Mouse (Mus musculus): ENCODE results near the gene Prr12.
"Not testable (repeated sequence)": the region's sequence is repeated elsewhere in the genome, so short reads cannot be mapped to it uniquely, and the experiment has no call there.

Gene Prr12

DNA sequence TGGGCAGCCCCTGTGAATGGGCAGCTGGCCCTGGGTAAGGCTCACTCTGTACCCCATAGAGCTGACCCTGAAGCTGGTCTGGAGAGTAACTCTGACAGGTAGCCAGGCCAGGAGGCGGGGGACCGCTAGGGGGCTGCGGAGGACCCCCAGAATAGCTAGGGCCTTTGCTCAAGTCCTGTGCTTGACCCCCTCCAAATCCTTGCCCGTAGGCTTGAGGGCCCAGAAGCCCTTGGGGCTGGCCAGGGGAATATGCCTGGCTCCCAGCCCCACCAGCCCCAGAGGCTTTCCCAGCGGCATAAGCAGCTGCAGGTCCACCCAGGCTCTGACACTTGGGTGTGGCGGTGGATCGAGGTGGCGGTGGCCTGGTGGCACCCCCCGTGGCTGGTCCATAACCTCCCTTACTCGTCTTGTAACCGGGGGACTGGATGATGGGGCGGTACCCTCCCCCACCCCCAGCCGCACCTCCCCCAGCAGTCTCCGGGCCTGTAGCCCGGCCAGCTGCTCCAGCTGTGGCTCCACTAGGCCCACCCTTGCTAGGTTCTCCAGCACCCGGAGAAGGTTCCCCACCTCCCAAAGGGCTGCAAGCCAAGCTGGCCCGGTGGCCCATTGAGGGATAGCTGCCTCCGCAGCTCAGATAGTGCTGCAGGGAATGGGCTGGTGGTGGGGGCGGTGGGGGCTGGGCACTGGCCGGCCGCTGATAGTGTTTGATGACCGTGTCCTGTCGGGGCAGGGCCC lies 3.6 kb downstream of the Prr12 start:
- DNase-seq, result no peak

DNA sequence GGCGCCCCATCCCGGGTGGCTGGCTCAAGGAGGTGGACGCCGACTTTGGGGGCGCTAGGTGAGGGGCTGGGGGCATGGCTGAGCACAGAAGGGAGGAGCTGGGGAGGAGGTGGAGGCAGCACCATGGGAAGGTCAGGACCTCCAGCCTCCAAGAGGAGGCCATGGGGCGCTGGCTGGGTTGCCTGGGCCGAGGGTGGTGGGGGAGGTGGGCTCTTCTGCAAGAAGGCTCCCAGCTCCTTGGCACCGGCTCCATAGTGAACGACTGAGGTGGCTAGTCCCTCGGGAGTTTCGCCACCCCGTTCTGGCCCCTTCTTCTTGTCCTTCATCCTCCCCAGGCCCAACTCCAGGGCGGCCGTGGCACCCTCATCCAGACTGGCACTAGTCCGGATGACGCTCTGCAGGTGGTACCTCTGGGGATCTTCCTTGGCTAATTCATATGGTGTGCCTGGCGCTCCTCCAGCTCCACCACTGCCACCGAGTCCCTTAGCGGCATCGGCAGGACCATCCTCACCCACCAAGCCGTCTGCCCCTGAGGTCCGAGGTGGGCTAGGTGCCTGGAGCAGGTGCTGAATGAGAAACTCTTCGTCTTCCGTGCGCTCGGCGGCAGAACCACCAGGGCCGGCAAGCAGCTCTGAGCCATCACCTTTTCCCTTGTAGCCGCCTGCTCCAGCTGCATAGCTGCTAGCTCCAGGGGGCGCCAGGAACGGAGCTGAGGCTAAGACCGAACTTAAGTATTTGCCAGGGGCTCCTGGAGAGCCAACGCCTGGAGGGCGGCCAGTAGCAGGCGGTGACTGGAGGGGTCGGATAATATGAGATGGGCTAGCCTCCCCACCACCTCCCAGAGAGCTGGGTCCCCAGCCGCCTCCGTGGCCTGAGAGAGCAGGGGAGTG lies 4.4 kb downstream of the Prr12 start:
- peak; percentile 7 for DNase-seq

DNA sequence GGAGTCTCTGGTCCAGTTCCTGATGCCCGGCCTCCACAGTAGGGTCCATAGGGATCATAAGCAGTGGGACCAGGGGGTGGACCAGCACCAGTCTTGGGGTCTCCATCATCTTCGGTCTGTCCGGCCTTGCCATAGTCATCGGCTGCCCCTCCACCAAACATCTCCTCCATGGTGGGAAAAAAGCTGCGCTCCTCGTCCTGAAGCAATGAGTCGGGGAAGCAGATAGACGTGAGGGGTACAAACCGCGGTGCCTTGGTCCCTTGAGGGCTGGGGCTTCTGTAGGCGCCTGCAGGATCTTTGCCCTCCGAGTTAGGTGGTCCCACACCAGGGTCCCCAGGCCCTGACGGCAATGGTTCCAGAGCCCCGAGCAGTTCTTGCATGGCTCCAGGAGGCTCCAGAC lies 5.2 kb downstream of the Prr12 start:
- no peak for DNase-seq

DNA sequence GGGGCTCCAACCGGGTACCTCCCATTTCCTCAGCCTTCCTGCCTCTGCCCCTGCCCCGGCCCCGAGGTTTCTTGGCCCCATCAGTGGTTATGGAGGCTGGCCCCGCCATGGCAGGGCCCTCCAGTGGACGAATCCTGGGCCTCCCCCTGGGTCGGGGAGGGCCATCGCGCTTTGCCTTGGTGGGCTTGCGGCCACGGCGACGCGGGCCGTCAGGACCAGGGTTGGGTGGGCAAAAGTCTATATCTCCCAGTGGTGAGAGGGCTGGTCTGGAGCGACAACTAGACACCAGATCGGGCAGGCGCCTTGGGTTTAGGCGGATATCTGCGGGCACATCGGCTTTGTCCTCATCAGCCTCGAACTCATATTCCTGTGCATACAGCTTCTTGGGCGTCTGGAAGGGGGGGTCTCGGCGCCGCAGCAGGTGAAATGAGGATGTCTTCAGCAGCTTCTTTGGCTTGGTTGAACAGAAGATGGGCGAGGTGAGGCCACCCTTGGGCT lies 5.8 kb downstream of the Prr12 start:
- no peak for DNase-seq

DNA sequence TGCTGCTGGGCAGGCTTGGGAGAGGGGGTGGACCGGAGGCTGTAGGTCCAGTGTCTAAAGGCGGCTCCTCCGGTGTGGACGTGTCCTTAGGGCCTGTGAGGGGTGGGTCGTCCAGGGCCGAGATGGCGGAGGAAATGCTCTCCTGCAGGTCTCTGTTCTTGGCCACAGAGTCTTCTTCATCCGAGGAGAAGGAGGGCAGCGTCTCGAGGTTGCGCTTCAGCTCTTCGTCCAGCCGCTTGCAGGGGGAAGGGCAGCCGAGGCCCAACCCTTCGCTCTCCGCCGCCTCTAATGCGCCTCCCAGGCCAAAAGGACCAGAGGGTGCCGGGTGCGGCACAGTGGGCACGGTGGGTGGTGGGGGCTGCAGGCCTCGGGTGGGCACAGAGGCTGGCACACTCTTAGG lies 6.9 kb downstream of the Prr12 start:
- no peak for DNase-seq

DNA sequence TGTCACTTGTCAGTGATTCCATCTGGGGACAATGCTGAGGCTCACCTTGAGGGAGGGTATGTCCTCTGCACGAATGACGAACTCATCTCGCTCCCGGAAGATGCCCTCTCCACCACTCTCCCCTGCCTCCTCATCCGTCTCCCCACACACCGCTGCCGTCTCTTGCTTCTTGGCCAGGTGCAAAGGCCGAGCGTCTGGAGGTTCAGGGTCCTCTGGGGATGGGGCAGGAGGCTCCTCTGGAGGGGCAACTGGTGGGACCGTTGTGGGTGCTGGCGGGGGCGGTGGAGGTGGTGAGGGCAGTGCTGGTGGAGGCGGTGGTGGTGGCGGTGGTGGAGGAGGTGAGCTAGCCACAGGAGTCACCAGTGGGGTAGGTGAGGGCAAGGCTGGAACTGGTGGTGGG lies 9.4 kb downstream of the Prr12 start:
- DNase-seq, result no peak

DNA sequence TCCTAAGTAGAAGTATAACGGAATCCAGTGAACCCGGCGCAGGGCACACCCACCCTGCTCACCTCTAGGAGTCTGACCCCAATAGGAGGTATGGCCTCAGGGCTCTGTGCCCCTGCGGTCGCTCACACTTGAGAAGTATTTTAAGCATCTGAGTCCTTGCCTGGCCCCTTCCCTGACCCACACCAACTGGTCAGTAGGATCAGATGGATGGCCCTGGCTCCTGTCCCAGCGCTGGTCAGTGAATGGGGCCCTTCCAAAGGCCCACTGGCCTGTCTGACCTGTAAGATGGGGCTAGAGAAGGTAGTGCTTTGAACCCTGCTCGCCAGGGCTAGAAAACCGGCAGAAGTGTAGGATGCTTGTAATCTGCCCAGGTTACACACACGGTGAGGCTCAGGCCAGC lies 11.8 kb downstream of the Prr12 start:
- no peak for DNase-seq

DNA sequence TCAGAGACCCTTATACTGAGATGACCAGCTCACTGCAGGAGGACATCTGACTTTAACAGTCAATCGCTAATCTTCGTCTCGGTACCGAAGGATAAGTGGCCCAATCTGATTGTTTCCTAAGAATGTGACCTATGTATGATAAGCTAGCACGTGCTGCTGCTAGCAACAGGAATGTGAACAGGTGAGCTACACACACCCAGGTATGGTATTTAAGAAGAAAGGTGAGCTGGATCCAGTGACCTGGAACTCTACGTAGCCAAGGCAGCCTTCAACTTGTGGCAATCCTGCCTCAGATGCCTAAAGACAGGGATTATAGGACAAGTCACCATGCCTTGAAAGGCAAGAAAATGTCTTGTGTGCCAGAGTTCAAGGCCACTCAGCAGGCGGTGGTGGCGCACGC lies 14.3 kb downstream of the Prr12 start:
- DNase-seq, result no peak

DNA sequence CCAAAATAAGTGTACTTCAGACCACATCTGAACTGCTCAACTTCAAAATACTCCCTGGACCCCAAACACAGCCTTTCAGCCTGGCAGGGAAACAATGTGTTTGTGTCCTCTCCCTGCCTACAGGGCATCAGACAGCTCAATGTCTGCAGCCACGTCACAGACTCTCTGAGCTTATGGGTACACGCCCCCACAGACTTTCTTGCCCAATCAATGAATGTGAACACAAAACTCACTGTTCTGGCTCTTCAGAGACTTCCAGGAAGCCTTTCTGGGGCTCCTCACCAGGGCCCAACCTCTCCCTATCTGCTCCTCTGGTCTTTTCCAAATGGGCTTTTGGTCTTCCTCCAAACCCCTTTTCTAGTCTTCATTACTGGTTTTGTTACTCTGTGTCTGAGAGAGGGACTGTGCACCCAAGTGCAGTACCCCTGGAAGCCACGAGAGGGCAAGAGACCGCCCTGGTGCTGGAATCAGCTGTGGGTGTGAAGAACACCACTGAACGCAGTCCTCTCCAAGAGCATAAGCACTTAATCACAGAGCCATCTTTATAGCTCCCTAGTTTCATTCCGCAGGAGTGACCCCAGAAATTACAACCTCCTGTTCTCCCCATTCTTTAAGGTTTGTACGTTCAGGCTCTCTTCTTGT lies 14.8 kb downstream of the Prr12 start:
- peak; percentile 84 for DNase-seq

DNA sequence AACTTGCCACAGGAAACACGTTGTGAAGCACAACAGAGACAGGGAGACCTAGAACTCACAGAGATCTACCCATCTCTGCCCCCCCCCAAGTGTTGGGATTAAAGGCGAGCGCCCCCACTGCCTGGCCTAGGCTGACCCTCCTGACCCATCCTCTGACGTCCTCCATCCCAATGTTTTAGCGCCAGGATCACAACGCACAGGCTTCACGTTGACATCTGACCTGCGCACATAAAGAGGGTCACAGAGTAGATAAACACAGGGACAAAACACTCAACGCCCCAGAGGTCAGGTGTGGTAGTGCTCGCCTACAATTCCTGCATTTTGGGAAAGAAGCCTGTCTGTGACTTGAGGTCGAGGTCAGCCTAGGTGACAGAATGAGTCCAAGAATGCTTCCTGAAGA lies 16.0 kb downstream of the Prr12 start:
- no peak for DNase-seq

DNA sequence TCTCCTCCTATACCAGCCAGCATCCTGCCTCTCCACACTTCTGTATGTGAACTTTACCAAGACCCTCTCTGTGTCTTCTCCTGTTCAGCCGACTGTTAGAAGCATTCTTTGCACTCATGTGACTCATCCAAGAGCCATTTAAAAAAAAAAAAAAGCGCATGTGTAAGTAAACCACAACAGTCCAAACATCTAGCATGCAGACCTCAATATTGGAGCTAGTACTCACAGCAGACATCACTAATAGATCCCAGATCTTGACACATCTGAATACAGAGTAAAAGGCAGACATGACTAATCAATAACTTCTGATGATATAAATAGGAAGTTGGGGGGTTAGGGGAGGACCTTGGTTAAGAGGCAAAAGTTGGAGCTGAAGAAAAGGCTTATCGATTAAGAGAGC lies 17.1 kb downstream of the Prr12 start:
- no peak for DNase-seq

DNA sequence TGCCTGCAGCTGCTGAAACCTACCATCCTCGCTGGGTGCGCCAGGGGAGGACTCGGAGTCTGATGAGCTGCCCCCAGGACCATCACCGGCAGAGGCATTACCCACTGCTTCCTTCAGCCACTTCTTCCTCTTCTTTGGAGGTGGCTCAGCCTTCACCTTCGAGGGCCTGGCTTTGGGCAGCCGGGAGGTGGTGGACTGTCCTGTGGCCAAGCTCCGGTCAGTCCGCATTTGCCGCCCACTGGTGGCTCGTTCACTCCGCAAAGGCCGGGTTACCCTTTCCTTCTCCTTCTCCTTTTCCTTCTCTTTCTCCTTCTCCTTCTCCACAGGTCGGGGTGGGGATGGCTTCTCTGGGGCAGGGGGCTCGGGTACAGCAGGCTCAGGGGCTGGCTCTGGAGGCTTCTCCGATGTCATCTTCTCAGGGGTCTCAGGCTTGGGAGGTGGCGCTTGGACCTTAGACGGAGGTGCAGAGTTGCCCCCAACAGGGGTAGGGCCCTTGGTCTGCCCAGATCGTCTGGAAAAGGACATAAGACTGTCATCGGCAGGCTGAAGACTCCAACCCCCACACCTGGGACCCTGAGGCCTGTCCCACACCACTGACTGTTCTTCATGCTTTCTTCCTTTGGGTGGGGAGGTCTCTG lies 18.8 kb downstream of the Prr12 start:
- DNase-seq, result no peak

DNA sequence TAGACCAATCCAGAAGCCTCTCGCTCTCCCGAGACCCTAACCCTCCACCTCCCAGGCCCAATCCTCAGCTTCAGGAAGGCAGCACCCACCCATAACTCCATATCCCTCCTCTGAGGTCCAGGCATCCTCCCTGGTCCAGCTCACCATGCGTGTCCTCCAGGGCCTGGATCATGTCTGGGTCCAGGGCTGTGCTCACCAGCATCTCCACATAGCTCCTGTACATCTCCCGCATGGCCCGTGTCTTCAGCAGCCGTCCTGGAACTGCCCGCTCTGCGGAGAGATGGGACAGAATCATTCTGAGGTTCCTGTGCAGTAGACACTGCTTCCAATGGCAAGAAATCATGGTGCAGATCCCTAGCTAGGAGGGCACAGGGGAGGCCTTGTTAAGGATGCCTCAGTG lies 21.8 kb downstream of the Prr12 start:
- no peak for DNase-seq

DNA sequence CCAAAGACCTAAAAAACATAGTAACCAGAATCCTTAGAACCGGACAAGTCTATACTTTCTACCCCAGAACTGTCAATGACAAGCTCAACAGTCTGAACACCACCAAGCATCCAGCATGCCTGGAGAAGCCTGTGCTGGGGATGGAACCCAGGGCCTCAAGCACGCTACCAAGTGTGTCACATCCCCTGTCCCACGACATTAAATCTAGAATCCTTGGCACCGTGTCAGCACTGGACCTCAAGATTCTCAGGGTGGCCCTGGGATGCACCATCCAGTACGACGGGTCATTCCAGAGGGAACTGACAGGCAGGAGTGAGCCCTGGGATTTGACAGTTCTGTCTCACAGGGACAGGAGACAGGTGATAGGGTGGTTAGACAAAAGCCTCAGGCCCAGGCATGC lies 22.7 kb downstream of the Prr12 start:
- DNase-seq, result no peak

DNA sequence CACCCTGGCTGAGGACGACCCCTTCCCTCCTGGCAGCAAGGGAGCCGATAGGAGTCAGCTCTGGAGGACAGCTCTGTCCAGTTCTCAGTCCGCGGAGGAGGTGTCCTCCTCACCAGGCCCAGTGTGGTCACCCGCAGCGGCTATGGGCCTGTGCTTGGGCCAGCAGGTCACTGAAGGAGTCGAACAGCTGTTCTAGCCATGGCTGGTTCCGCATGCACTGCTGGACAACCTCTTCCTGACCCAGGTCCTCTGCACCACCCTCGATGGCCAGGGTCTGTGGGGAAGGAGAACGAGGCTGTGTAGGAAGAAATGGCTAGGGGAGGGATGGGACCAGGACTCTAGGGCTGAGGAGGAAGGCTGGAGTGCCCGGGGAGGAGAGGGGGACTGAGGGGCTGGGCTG lies 24.3 kb downstream of the Prr12 start:
- no peak for DNase-seq

DNA sequence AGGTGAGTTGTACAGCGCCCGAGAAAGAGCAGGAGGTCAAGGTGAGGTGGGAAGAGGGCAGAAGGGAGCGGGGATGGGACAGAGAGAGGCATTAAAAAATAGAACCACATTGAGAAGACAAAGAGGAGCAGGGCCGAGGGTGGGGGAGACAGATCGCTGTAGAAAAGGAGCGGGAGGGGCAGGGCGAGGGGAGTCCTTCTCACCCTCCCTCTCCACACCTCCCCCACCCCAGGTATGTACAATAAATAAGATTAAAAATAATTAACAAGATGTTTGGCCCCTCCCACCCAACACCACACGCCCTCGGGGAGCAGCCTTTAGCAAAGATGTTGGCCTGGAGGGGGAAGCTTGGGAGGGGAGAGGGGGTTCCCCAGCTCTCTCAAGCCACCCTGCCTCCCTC lies 24.9 kb downstream of the Prr12 start:
- no peak for DNase-seq

DNA sequence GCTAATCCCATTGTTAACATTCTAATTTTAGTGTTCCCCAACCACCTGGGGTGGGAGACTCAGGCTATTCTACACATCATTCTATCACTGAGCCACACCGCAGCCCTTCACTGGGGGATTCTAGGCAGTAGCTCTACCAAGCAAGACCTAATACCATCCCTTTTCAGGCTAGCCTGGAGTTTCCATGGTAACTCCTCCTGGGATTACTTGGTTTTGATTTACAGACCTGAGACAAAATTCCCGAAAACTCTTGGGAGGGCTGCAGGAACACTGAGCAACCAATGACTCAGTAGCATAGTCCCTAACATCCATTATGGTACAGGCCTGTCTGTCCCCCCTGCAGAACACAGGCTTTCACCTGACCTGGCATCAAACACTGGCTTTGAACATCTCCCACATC lies 26.4 kb downstream of the Prr12 start:
- DNase-seq, result no peak

DNA sequence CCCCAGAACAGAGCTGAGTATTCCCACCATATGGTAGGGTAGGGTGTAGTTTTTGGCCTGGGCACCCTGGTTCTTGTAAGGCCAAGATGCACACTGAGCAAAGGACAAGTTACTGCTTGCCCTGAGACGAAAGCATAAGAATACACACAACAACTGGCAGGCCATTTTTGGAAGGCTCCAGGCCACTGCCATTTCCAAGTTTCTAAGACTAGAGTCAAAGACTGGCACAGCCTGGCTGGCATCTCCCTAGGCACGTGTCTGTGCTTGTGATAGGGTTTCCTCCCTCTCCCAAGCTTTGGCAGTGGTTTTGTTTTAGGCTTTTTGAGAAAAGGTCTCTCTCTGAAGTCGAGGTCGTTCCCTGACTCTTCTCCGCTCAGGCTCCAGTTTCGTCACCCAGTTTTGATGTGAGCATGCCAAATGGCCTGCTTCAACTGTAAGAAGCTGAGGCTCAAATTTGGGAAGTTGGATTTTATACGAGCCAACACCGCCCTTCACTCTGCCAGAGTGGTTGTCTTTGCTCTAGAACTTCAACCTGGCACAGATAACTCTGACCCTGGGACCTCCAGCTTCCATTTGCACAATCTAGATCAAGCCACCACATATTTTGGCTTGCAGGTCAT lies 27.0 kb downstream of the Prr12 start:
- DNase-seq, result no peak

DNA sequence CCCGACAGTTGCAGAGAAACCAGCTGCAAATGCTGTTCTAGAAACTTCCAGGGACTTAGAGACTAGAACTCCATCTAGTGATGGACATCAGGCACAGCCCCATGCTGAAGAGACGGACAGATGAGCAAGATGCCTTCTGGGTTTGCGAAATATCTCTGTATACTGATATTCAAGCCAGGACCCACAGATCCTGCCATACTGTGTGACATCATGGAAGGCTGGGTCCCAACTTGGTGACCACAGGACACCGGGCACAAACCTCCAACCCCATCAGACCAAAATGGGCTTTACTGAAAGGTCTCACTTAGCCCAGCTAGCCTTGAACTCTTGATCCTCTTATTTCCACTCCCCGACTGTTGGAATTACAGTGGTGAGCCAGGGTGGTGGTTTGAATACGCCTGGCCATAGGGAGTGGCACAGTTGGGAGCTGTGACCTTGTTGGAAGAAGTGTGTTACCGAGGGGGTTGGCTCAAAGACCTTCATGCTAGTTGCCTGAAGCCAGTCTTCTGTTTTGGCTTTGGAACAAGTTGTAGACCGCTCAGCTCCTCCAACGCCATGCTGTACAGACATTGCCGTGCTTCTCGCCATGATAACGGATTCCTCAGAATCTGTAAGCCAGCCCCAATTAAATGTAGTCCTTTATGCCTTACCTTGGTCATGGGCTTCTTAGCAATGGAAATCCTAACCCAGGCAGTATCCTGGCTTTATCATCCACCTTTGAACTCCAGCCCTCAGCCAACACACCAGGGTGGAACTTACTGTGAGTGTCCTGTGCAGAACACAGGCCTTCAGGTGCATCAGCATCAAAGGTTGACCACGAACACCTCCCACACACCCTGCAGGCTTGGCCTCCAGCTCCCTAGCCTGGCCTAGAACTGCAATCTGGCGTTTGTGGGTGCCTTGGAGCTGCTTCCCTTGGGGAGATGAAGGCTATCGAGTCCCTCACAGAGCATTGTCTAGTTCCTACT lies 28.1 kb downstream of the Prr12 start:
- no peak for DNase-seq

DNA sequence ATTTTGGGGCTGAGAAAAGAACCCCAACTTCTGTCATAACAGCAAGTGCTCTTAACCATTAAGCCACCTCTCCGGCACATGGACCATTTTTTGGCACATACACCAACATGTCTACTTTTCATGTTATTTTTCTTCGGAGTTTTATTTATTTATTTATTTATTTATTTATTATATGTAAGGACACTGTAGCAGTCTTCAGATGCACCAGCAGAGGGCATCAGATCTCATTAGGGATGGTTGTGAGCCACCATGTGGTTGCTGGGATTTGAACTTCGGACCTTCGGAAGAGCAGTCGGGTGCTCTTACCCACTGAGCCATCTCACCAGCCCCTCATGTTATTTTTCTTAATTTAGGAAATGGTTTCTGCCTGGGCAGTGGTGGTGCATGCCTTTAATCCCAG lies 29.0 kb downstream of the Prr12 start:
- DNase-seq, result not testable (repeated sequence)

DNA sequence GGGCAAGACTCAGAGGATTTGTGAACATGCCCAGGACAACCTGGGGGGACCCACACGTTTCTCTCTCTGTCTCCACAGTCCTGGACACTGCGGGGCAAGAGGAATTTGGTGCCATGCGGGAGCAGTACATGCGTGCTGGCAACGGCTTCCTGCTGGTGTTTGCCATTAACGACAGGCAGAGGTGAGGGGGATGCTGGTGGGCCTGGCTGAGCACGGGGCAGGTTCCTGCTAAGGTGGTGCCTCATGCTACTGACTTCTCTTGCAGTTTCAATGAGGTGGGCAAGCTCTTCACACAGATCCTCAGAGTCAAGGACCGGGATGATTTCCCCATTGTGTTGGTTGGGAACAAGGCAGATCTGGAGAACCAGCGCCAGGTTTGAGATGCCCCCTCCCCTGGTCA lies 32.5 kb downstream of the Prr12 start:
- no peak for DNase-seq

All from lung, postnatal 10 days (tissue).